Mouse (Mus musculus) megakaryocyte, embryonic 14.5 days (primary cell): Measurements from ENCODE around the gene Smim24. TPM values are rescaled to one million over a fixed set of nuclear protein-coding genes. Genes with fewer than 3 reads are reported as not detected.
A peak's percentile ranks its signal among the peaks of the same experiment; 100 is the strongest.

Experiments
- H3K27me3 ChIP-seq: replicated peaks from 2 replicates; pipeline ENCODE3; 2012; ENCODE audit warnings: inconsistent platforms
- H3K36me3 ChIP-seq: replicated peaks from 2 replicates; pipeline ENCODE3; 2012; ENCODE audit warnings: low read length, inconsistent platforms, mixed read lengths
- H3K4me1 ChIP-seq: 2 replicates; pipeline ENCODE4 v1.6.1; 2012; ENCODE audit warnings: inconsistent platforms
- H3K4me3 ChIP-seq: replicated peaks from 2 replicates; pipeline ENCODE3; 2012; ENCODE audit warnings: moderate library complexity, mild to moderate bottlenecking, inconsistent platforms
- H3K9me3 ChIP-seq: 2 replicates; pipeline ENCODE4 v1.6.1; 2012; ENCODE audit warnings: inconsistent platforms
- FLI1 ChIP-seq: IDR thresholded peaks from 2 replicates; pipeline ENCODE4 v1.6.1; 2012; ENCODE audit warnings: low read length, inconsistent platforms, mixed read lengths
- GATA1 ChIP-seq: IDR thresholded peaks from 3 replicates; pipeline ENCODE4 v1.6.1; 2012; ENCODE audit warnings: mixed read lengths, low read length, inconsistent platforms, borderline replicate concordance
- polyA plus RNA-seq: library from polyadenylated mRNA; stranded (reverse); fragments of >175 nt; gene quantifications from 2 replicates; pipeline ENCODE4 v1.2.3, GENCODE M21; 2012; ENCODE audit warnings: low replicate concordance; ENCODE audit not compliant: insufficient read depth

Gene Smim24
- polyA plus RNA-seq, 1 experiment: 4.4 TPM

GRCm38 (mm10) chr10:81408871-81409291 lies 16.0 kb downstream of the Smim24 start:
- Histone ChIP-seq H3K36me3 (peaks cover 69% of the 10 kb centered on the region), H3K4me1 (peaks cover 100% of the 10 kb centered on the region), H3K27me3 (no peaks in the 10 kb centered on the region), H3K9me3 (no peaks in the 10 kb centered on the region), H3K4me3 (peak overlapping the region; percentile 92)
- TF ChIP-seq GATA1 (no peak), FLI1 (0 out of 2 replicates have a peak, but pooled peaks have one; percentile 22)

- H3K4me1 ChIP-seq: peaks cover 100% of the 10 kb centered on the region
- no peaks in the 10 kb centered on the region for H3K27me3 ChIP-seq
- H3K9me3 ChIP-seq: no peaks in the 10 kb centered on the region
- peaks cover 68% of the 10 kb centered on the region for H3K36me3 ChIP-seq
- peak overlapping the region; percentile 92 for H3K4me3 ChIP-seq
- no peak for TF ChIP-seq FLI1
- TF ChIP-seq GATA1: no peak
Observed at GRCm38 (mm10) chr10:81409330-81409729, 16.5 kb downstream of the Smim24 start.

- no peaks in the 10 kb centered on the region for H3K9me3 ChIP-seq
- TF ChIP-seq GATA1: no peak
- peak overlapping the region; percentile 92 for H3K4me3 ChIP-seq
- H3K27me3 ChIP-seq: no peaks in the 10 kb centered on the region
- H3K4me1 ChIP-seq: peaks cover 100% of the 10 kb centered on the region
- peaks cover 69% of the 10 kb centered on the region for H3K36me3 ChIP-seq
Observed at GRCm38 (mm10) chr10:81410350-81410749, 17.5 kb downstream of the Smim24 start.

- H3K36me3 ChIP-seq: peaks cover 69% of the 10 kb centered on the region
- H3K27me3 ChIP-seq: no peaks in the 10 kb centered on the region
- H3K4me1 ChIP-seq: peaks cover 100% of the 10 kb centered on the region
- no peak for TF ChIP-seq GATA1
- no peak for TF ChIP-seq FLI1
- H3K4me3 ChIP-seq: peak overlapping the region; percentile 92
- no peaks in the 10 kb centered on the region for H3K9me3 ChIP-seq
Observed at GRCm38 (mm10) chr10:81410981-81411380, 18.1 kb downstream of the Smim24 start.

- no peak for TF ChIP-seq GATA1
- no peak for TF ChIP-seq FLI1
- H3K4me1 ChIP-seq: peaks cover 96% of the 10 kb centered on the region
- peaks cover 67% of the 10 kb centered on the region for H3K36me3 ChIP-seq
- H3K27me3 ChIP-seq: no peaks in the 10 kb centered on the region
- H3K4me3 ChIP-seq: peak overlapping the region; percentile 92
- no peaks in the 10 kb centered on the region for H3K9me3 ChIP-seq
Observed at GRCm38 (mm10) chr10:81411471-81412400, 18.9 kb downstream of the Smim24 start.

GRCm38 (mm10) chr10:81412586-81413309 lies 19.9 kb downstream of the Smim24 start:
- Histone ChIP-seq H3K27me3 (no peaks in the 10 kb centered on the region), H3K9me3 (no peaks in the 10 kb centered on the region), H3K4me1 (peaks cover 96% of the 10 kb centered on the region), H3K36me3 (peaks cover 70% of the 10 kb centered on the region), H3K4me3 (no peak overlapping the region)
- TF ChIP-seq FLI1 (no peak), GATA1 (no peak)

- Histone ChIP-seq H3K4me3 (peak overlapping the region; percentile 80), H3K36me3 (peaks cover 70% of the 10 kb centered on the region), H3K4me1 (peaks cover 95% of the 10 kb centered on the region), H3K27me3 (no peaks in the 10 kb centered on the region), H3K9me3 (no peaks in the 10 kb centered on the region)
- TF ChIP-seq GATA1: no peak
Observed at GRCm38 (mm10) chr10:81413310-81414261, 20.7 kb downstream of the Smim24 start.

GRCm38 (mm10) chr10:81414682-81415081 lies 21.8 kb downstream of the Smim24 start:
- Histone ChIP-seq H3K9me3 (no peaks in the 10 kb centered on the region), H3K27me3 (no peaks in the 10 kb centered on the region), H3K4me3 (no peak overlapping the region), H3K4me1 (peaks cover 95% of the 10 kb centered on the region), H3K36me3 (peaks cover 81% of the 10 kb centered on the region)
- TF ChIP-seq GATA1 (no peak), FLI1 (no peak)

- Histone ChIP-seq H3K36me3 (peaks cover 86% of the 10 kb centered on the region), H3K4me1 (peaks cover 95% of the 10 kb centered on the region), H3K27me3 (no peaks in the 10 kb centered on the region), H3K4me3 (no peak overlapping the region), H3K9me3 (no peaks in the 10 kb centered on the region)
- TF ChIP-seq FLI1 (no peak), GATA1 (no peak)
Observed at GRCm38 (mm10) chr10:81415146-81415545, 22.3 kb downstream of the Smim24 start.
